ENCODE assay signal across 28 mouse cellular contexts in the genomic region with DNA sequence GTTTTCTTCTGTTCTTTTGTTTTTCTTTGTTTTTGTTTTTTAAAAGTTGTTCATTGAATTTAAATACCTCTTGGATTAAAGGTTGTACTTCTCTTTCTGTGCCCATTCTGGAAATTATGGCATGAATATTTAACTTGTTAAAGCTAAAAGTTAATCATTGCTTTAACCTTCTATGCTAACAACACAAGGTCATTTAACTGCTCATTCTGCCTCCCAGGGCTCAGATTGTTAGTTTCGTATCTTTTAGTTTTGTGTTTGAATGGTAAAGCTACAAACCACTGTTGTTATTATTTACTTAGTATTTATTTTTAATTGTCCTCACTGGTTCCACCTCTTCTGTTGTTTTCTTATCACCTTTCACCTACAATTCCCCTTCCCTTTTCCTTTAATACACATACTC.
A peak's percentile ranks its signal among the peaks of the same experiment; 100 is the strongest.
DNase-seq lines count a peak whose midpoint lies in the region; ATAC-seq lines count a peak whose summit lies in the region.
"Had no signal": no experiment of that assay in that cellular context is flagged by ENCODE, and none has a peak within 500 bp of the region (broad histone marks: within the 10 kb centered on the region; RNA-seq: fewer than 3 reads in every experiment).

No protein-coding gene starts in this region.

- peak overlapping the region; percentile 76; the same call in 1 of the 2 replicates for H3K27ac ChIP-seq in kidney, embryonic 16.5 days (ENCODE audit: low read length)
- H3K27ac ChIP-seq: embryonic facial prominence, embryonic 12.5 days; embryonic facial prominence, embryonic 15.5 days; heart, adult 2 months; heart, embryonic 10.5 days; heart, embryonic 13.5 days; hindbrain, embryonic 14.5 days; hindbrain, postnatal 0 days had no signal

- 0 out of 2 replicates have a peak, but pooled peaks cover 2% of the 10 kb centered on the region for H3K4me1 ChIP-seq in kidney, embryonic 16.5 days (ENCODE audit: insufficient read depth, low read length)
- H3K4me1 ChIP-seq: embryonic facial prominence, embryonic 12.5 days; embryonic facial prominence, embryonic 15.5 days; heart, embryonic 10.5 days; heart, embryonic 13.5 days had no signal

- no peaks in the 10 kb centered on the region for H3K36me3 ChIP-seq in kidney, embryonic 16.5 days (ENCODE audit: insufficient read depth, low read length)
- H3K36me3 ChIP-seq: embryonic facial prominence, embryonic 12.5 days; embryonic facial prominence, embryonic 15.5 days; G1E; heart, embryonic 10.5 days; heart, embryonic 13.5 days had no signal

- H3K4me2 ChIP-seq in kidney, embryonic 16.5 days (replicated peaks; ENCODE audit: low read depth, low read length): no peak overlapping the region
- H3K4me2 ChIP-seq: embryonic facial prominence, embryonic 12.5 days; embryonic facial prominence, embryonic 15.5 days; heart, embryonic 13.5 days; hindbrain, embryonic 14.5 days had no signal

- H3K27me3 ChIP-seq in kidney, embryonic 16.5 days (ENCODE audit: insufficient read depth, low read length): no peaks in the 10 kb centered on the region
- H3K27me3 ChIP-seq: CH12.LX; embryonic facial prominence, embryonic 12.5 days; embryonic facial prominence, embryonic 15.5 days; heart, embryonic 13.5 days; Patski had no signal

- no peak; the same call in 1 of the 2 replicates for ATAC-seq in kidney, embryonic 16.5 days (ENCODE audit: low FRiP score, low TSS enrichment)
- ATAC-seq: forebrain, embryonic 14.5 days; forebrain, postnatal 0 days; hindbrain, postnatal 0 days; Patski had no signal

- H3K9ac ChIP-seq in kidney, embryonic 16.5 days (replicated peaks; ENCODE audit: low read length): no peak overlapping the region
- H3K9ac ChIP-seq: embryonic facial prominence, embryonic 12.5 days; embryonic facial prominence, embryonic 15.5 days; forebrain, postnatal 0 days; heart, embryonic 13.5 days; hindbrain, embryonic 14.5 days had no signal

- WGBS in kidney, embryonic 16.5 days: 57% methylated on average over 1 of the region's 1 CpGs

- no peak overlapping the region for H3K4me3 ChIP-seq in kidney, embryonic 16.5 days (ENCODE audit: low read length)
- H3K4me3 ChIP-seq: embryonic facial prominence, embryonic 12.5 days; embryonic facial prominence, embryonic 15.5 days; heart, adult 2 months; heart, embryonic 10.5 days; heart, embryonic 13.5 days had no signal

- H3K9me3 ChIP-seq in kidney, embryonic 16.5 days (ENCODE audit: low read length): no peaks in the 10 kb centered on the region
- H3K9me3 ChIP-seq: embryonic facial prominence, embryonic 12.5 days; embryonic facial prominence, embryonic 15.5 days; G1E; heart, embryonic 10.5 days; heart, embryonic 13.5 days had no signal

- DNase-seq in kidney, adult 8-10 months: peak; percentile 8 to 60
- DNase-seq in kidney, postnatal 4 days: no peak
- peak; percentile 5 for DNase-seq in kidney, postnatal 10 days
- DNase-seq in T-cell, adult 2 months (ENCODE audit: low spot score): no peak
- no peak for DNase-seq in left cerebral cortex, adult 8-10 months (ENCODE audit: low spot score in 2 of 2)
- DNase-seq: adrenal gland, adult 2 months; adrenal gland, postnatal 14 days; B cell, adult 2 months; cerebellum, adult 11 months; cerebellum, adult 2 months; cerebellum, adult 9-11 months; cerebellum, postnatal 25 days; forebrain, postnatal 0 days; gastrocnemius, postnatal 36 days; heart, adult 2 months; heart, postnatal 14 days; heart, postnatal 4 days had no signal

Comparison
In these comparisons a context has a peak if more than half of its experiments do, and no peak if none do; other contexts are left out.
1. DNase-seq: peak in kidney, adult 8-10 months (2 of 2) and kidney, postnatal 10 days (single experiment); none in kidney, postnatal 4 days (0 of 2), T-cell, adult 2 months (single experiment) and left cerebral cortex, adult 8-10 months (0 of 2).